Mouse (Mus musculus) heart, adult 8-10 months (tissue): Measurements from ENCODE around the gene Gm1553. TPM values are rescaled to one million over a fixed set of nuclear protein-coding genes. Genes with fewer than 3 reads are reported as not detected.

ENCODE experiments used
- DNase-seq: peaks from one replicate; pipeline ENCODE4 v3.0.0; 2022; ENCODE audit warnings: low spot score
- total RNA-seq, 4 experiments: library from RNA; stranded (reverse); gene quantifications; 2 replicates each; pipeline ENCODE4 v1.2.4; 2022

The Gm1553 gene
- total RNA-seq = not detected

GRCm38 (mm10) chr10:82492518-82492917, at the start of gene Gm1553:
Gm1553 (minus strand) TSS chr10:82492618.
- no peak for DNase-seq

Other genes starting within 250 kb of the Gm1553 start
- gene 4932415D10Rik, start 176.0 kb downstream of the Gm1553 start, total RNA-seq = not detected
- gene Gm4924, start 138.4 kb downstream of the Gm1553 start, total RNA-seq = 1 to 10 TPM; 2.2 to 3.3 (median 3.1) TPM
- gene 1190007I07Rik, start 130.6 kb upstream of the Gm1553 start, total RNA-seq = 10 to 100 TPM; 24.3 to 33.8 (median 28.9) TPM
- 10 to 100 TPM in 1 of 4 experiments, 1 to 10 TPM in 3; 8.4 to 11.0 (median 9.4) TPM for gene Tdg, start 137.2 kb upstream of the Gm1553 start, total RNA-seq
- gene Glt8d2, start 198.0 kb upstream of the Gm1553 start, total RNA-seq = 1 to 10 TPM; 1.9 to 3.9 (median 3.1) TPM
- gene Hcfc2, start 203.5 kb upstream of the Gm1553 start, total RNA-seq = 10 to 100 TPM; 26.1 to 34.0 (median 27.8) TPM